35 mouse cellular contexts compared by ENCODE assay signal in genomic region chr1:161744209-161744608, GRCm38 (mm10). TPM values are rescaled to one million over a fixed set of nuclear protein-coding genes. Genes with fewer than 3 reads are reported as not detected.
"Had no signal": no experiment of that assay in that cellular context is flagged by ENCODE, and none has a peak within 500 bp of the region (broad histone marks: within the 10 kb centered on the region; RNA-seq: fewer than 3 reads in every experiment).

No protein-coding gene starts in this region.

- ATAC-seq: hindbrain, embryonic 16.5 days; intestine, embryonic 15.5 days; intestine, postnatal 0 days had no signal

- H3K27me3 ChIP-seq: hindbrain, embryonic 12.5 days; intestine, embryonic 15.5 days; limb, embryonic 12.5 days had no signal

- DNase-seq: gastrocnemius, adult 2 months; gastrocnemius, postnatal 10 days; gastrocnemius, postnatal 25 days; heart, adult 18-20 months; heart, postnatal 10 days; heart, postnatal 4 days; kidney, adult 18-20 months; kidney, adult 8-10 months; kidney, postnatal 10 days; kidney, postnatal 25 days; layer of hippocampus, adult 9-11 months; layer of hippocampus, postnatal 36 days; left cerebral cortex, postnatal 4 days; liver; liver, embryonic 13.5 days had no signal

- H3K4me2 ChIP-seq: heart, embryonic 12.5 days; hindbrain, embryonic 12.5 days; hindbrain, embryonic 14.5 days; intestine, embryonic 15.5 days; limb, embryonic 12.5 days; liver, embryonic 11.5 days; liver, embryonic 13.5 days had no signal

- H3K36me3 ChIP-seq: heart, embryonic 10.5 days; heart, embryonic 12.5 days; hindbrain, embryonic 10.5 days; hindbrain, embryonic 12.5 days; intestine, embryonic 15.5 days; limb, embryonic 12.5 days; liver, embryonic 13.5 days had no signal

- H3K27ac ChIP-seq: gastrocnemius, adult 2 months; heart, embryonic 10.5 days; hindbrain, embryonic 10.5 days; hindbrain, embryonic 12.5 days; hindbrain, embryonic 14.5 days; intestine, embryonic 15.5 days; limb, embryonic 12.5 days; liver, embryonic 13.5 days had no signal

- H3K9ac ChIP-seq: heart, embryonic 12.5 days; hindbrain, embryonic 12.5 days; hindbrain, embryonic 14.5 days; intestine, embryonic 15.5 days; limb, embryonic 12.5 days; liver, embryonic 13.5 days had no signal

- H3K4me1 ChIP-seq: heart, embryonic 10.5 days; heart, embryonic 12.5 days; hindbrain, embryonic 10.5 days; hindbrain, embryonic 12.5 days; intestine, embryonic 15.5 days; limb, embryonic 12.5 days had no signal

- H3K4me3 ChIP-seq: gastrocnemius, adult 2 months; heart, embryonic 10.5 days; heart, embryonic 12.5 days; hindbrain, embryonic 10.5 days; hindbrain, embryonic 12.5 days; intestine, embryonic 15.5 days; limb, embryonic 12.5 days; liver, embryonic 13.5 days had no signal

- H3K9me3 ChIP-seq: heart, embryonic 10.5 days; heart, embryonic 12.5 days; hindbrain, embryonic 10.5 days; hindbrain, embryonic 12.5 days; intestine, embryonic 15.5 days; limb, embryonic 12.5 days; liver, embryonic 13.5 days had no signal

RNA-seq across cellular contexts. Expression of gene Fasl, which starts 44.1 kb away (rescaled TPM):
- total RNA-seq: gastrocnemius, adult 2 months; gastrocnemius, postnatal 10 days; gastrocnemius, postnatal 25 days; gastrocnemius, postnatal 4 days; granulocyte monocyte progenitor cell, adult 5-6 weeks; heart, adult 8-10 months; heart, postnatal 10 days; heart, postnatal 25 days; heart, postnatal 4 days; layer of hippocampus, adult 18-20 months; layer of hippocampus, postnatal 14 days; left cerebral cortex, postnatal 25 days had no signal
- polyA plus RNA-seq: heart, embryonic 10.5 days; heart, embryonic 12.5 days; heart, embryonic 14.5 days; hindbrain, embryonic 10.5 days; hindbrain, embryonic 14.5 days; intestine, embryonic 15.5 days; intestine, postnatal 0 days; kidney, embryonic 14.5 days; kidney, embryonic 16.5 days; limb, embryonic 12.5 days; liver, embryonic 11.5 days; liver, embryonic 13.5 days had no signal
